Mouse (Mus musculus) left cerebral cortex, postnatal 25 days (tissue): ENCODE results near the gene Gm10718. TPM values are rescaled to one million over a fixed set of nuclear protein-coding genes. Genes with fewer than 3 reads are reported as not detected.
"Not testable (repeated sequence)": the region's sequence is repeated elsewhere in the genome, so short reads cannot be mapped to it uniquely, and the experiment has no call there.

Experiments used
- DNase-seq, 2 experiments: peaks; one replicate each; pipeline ENCODE4 v3.0.0; 2022; ENCODE audit warnings: low spot score in 2 of 2, mixed read lengths in 1 of 2
- intact Hi-C: fragments of 180-260 bp; cut with DNase I; formaldehyde crosslinking; loops from one replicate; pipeline ENCODE4 v1.15.1; 2025
- total RNA-seq, 2 experiments: library from RNA; stranded (reverse); gene quantifications; 2 replicates each; pipeline ENCODE4 v1.2.3; 2021

Gm10718 gene
- total RNA-seq: 1 to 10 TPM in 1 of 2 experiments, not detected in 1; 1.2 TPM

- peak; percentile 12 to 42 for DNase-seq
- intact Hi-C loops: not testable (repeated sequence)
These were observed at the start of gene Gm10718 for GRCm38 (mm10) chr9:3023312-3023984. TSS of gene Gm10718 (plus strand) at chr9:3023547.

- intact Hi-C loops: not testable (repeated sequence)
These were observed 22.8 kb upstream of the Gm10718 start, which contains the start of gene Gm10722 for GRCm38 (mm10) chr9:3000445-3000972. TSS of gene Gm10722 (plus strand) at chr9:3000922.

GRCm38 (mm10) chr9:3001006-3001405 is 22.3 kb upstream of the Gm10718 start:
- intact Hi-C loops: not testable (repeated sequence)
- peak; percentile 28 to 30 for DNase-seq

More at GRCm38 (mm10) chr9:3000445-3000972, 22.8 kb upstream of the Gm10718 start, which contains the start of gene Gm10722:
- peak; percentile 16 to 40 for DNase-seq

- intact Hi-C loops: not testable (repeated sequence)
- peak; percentile 100 for DNase-seq
These were observed 21.2 kb upstream of the Gm10718 start for GRCm38 (mm10) chr9:3001948-3002659.

GRCm38 (mm10) chr9:3002794-3003396 is 20.5 kb upstream of the Gm10718 start, which contains the start of gene Gm11168:
TSS of gene Gm11168 (plus strand) at chr9:3003346.
- intact Hi-C loops: not testable (repeated sequence)

GRCm38 (mm10) chr9:3006179-3006578 is 17.2 kb upstream of the Gm10718 start:
- intact Hi-C loops, DNase-seq: not testable (repeated sequence)

More at GRCm38 (mm10) chr9:3002794-3003396, 20.5 kb upstream of the Gm10718 start, which contains the start of gene Gm11168:
- not testable (repeated sequence) for DNase-seq

GRCm38 (mm10) chr9:3006636-3007035 is 16.7 kb upstream of the Gm10718 start:
- intact Hi-C loops: not testable (repeated sequence)
- DNase-seq: peak; percentile 98

GRCm38 (mm10) chr9:3007272-3007671 is 16.1 kb upstream of the Gm10718 start:
- DNase-seq, intact Hi-C loops: not testable (repeated sequence)

GRCm38 (mm10) chr9:3009331-3009730 is 14.0 kb upstream of the Gm10718 start:
- DNase-seq, intact Hi-C loops: not testable (repeated sequence)

- intact Hi-C loops, DNase-seq: not testable (repeated sequence)
These were observed 11.2 kb upstream of the Gm10718 start for GRCm38 (mm10) chr9:3012054-3012621.

- DNase-seq, intact Hi-C loops: not testable (repeated sequence)
These were observed 10.5 kb upstream of the Gm10718 start, which contains the start of gene Gm10721 for GRCm38 (mm10) chr9:3012733-3013279. TSS of gene Gm10721 (plus strand) at chr9:3013140.

- DNase-seq, intact Hi-C loops: not testable (repeated sequence)
These were observed 8.0 kb upstream of the Gm10718 start, which contains the start of gene Gm10720 for GRCm38 (mm10) chr9:3015354-3015753. TSS of gene Gm10720 (plus strand) at chr9:3015654.

GRCm38 (mm10) chr9:3015896-3016295 is 7.5 kb upstream of the Gm10718 start:
- DNase-seq, intact Hi-C loops: not testable (repeated sequence)

- DNase-seq, intact Hi-C loops: not testable (repeated sequence)
These were observed 6.2 kb upstream of the Gm10718 start, which contains the start of gene Gm10719 for GRCm38 (mm10) chr9:3017108-3017507. TSS of gene Gm10719 (plus strand) at chr9:3017408.

- intact Hi-C loops: not testable (repeated sequence)
- DNase-seq: peak; percentile 23 to 74
These were observed 4.4 kb upstream of the Gm10718 start for GRCm38 (mm10) chr9:3018944-3019343.

- peak; percentile 61 to 73 for DNase-seq
- intact Hi-C loops: not testable (repeated sequence)
These were observed 3.3 kb upstream of the Gm10718 start for GRCm38 (mm10) chr9:3019835-3020727.

- intact Hi-C loops: not testable (repeated sequence)
- peak; percentile 78 to 86 for DNase-seq
These were observed 885 bp upstream of the Gm10718 start for GRCm38 (mm10) chr9:3022316-3023008.
